Mouse (Mus musculus): ENCODE measurements around the gene Etnk2.

GRCm38 (mm10) chr1:133421975-133422570 lies 58.7 kb downstream of the Etnk2 start:
- TF ChIP-seq CTCF (IDR thresholded peaks at IDR 0.05; ENCODE audit: insufficient read depth, low read length) (no peak), POLR2A (IDR thresholded peaks at IDR 0.05; ENCODE audit: borderline replicate concordance, extremely low read depth, low read depth, low read length) (no peak; the same call in 1 of the 2 replicates)

Data from lung, adult 2 months (tissue).